ENCODE assay signal across 11 mouse cellular contexts in the genomic region with DNA sequence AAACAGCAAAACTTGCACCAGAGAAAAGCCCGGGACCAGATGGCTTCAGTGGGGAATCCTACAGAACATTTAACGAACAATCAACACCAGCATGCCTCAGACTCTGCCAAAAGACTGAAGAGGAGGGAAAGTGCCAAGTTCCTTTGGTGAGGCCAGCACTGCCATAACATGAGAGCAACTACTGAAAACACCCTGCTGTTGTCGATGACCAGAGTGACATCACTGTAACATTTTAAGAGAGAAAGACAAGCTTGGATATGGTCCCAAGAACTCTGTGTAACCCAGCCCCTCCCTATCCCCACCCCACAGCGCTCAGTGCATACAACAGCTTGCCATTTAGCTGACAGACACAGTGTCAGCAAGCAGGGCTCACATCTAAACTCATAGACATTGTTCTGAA. TPM values are rescaled to one million over a fixed set of nuclear protein-coding genes. Genes with fewer than 3 reads are reported as not detected.
DNase-seq lines count a peak whose midpoint lies in the region; ATAC-seq and TF ChIP-seq lines count a peak whose summit lies in the region.
"Had no signal": no experiment of that assay in that cellular context is flagged by ENCODE, and none has a peak within 500 bp of the region (broad histone marks: within the 10 kb centered on the region; RNA-seq: fewer than 3 reads in every experiment).

No protein-coding gene starts in this region.

- H3K27ac ChIP-seq in heart, adult 2 months, result no peak overlapping the region
- H3K27ac ChIP-seq: liver, embryonic 12.5 days had no signal

- 0 out of 2 replicates have a peak, but pooled peaks have one; percentile 6 for TF ChIP-seq EP300 in heart, adult 2 months (IDR thresholded peaks at IDR 0.05; ENCODE audit: insufficient read depth, low read depth, low read length)

- H3K4me1 ChIP-seq in heart, adult 2 months (ENCODE audit: control insufficient read depth, insufficient read depth, low read length), result peaks cover 5% of the 10 kb centered on the region
- H3K4me1 ChIP-seq: liver, embryonic 12.5 days had no signal

- WGBS in heart, adult 2 months, result 36% methylated on average over 4 of the region's 4 CpGs

- no peaks in the 10 kb centered on the region for H3K27me3 ChIP-seq in heart, adult 2 months (ENCODE audit: control insufficient read depth, insufficient read depth, low read length)
- H3K27me3 ChIP-seq: CH12.LX; liver, embryonic 12.5 days had no signal

- no peak for TF ChIP-seq POLR2A in heart, adult 2 months (IDR thresholded peaks at IDR 0.05; ENCODE audit: insufficient read depth, low read depth, low read length)

- no peak overlapping the region for H3K4me3 ChIP-seq in heart, adult 2 months
- H3K4me3 ChIP-seq: liver, embryonic 12.5 days had no signal

- no peak for TF ChIP-seq CTCF in heart, adult 2 months (IDR thresholded peaks at IDR 0.05)

- no peak overlapping the region for H3K9ac ChIP-seq in heart, adult 2 months (ENCODE audit: low read depth, low read length)
- H3K9ac ChIP-seq: liver, embryonic 12.5 days had no signal

- 0 out of 2 replicates have a peak, but pooled peaks cover 2% of the 10 kb centered on the region for H3K79me2 ChIP-seq in heart, adult 2 months (replicated peaks; ENCODE audit: control insufficient read depth, insufficient read depth, low read length)

- intact Hi-C loops in heart, adult 2 months (cut with DNase I), result no loop called here
- intact Hi-C loops in heart, postnatal 25 days (cut with DNase I), result no loop called here

- H3K36me3 ChIP-seq in heart, adult 2 months (ENCODE audit: control insufficient read depth, insufficient read depth, low read length), result peaks cover 23% of the 10 kb centered on the region

- no peak for ATAC-seq in granulocyte monocyte progenitor cell, adult 5-6 weeks (replicated peaks; ENCODE audit: poor library complexity, severe bottlenecking)
- ATAC-seq: liver, embryonic 12.5 days had no signal

- peak in 1 of 2 experiments; percentile 37 for DNase-seq in heart, adult 2 months
- DNase-seq in heart, postnatal 25 days (ENCODE audit: low spot score), result no peak
- DNase-seq in right cerebral cortex, postnatal 10 days (ENCODE audit: low spot score in 2 of 2), result peak; percentile 37
- no peak for DNase-seq in right cerebral cortex, postnatal 14 days
- peak; percentile 67 for DNase-seq in layer of hippocampus, adult 11-12 months (ENCODE audit: low spot score)
- DNase-seq in telencephalon, adult 2 months (ENCODE audit: low read depth, low spot score), result peak; percentile 36
- no peak for DNase-seq in kidney, postnatal 10 days
- DNase-seq: gastrocnemius, postnatal 14 days had no signal

RNA-seq across cellular contexts. Expression of gene Fbh1, which starts 11.7 kb away (rescaled TPM):
- total RNA-seq in heart, adult 2 months (2021), result 10 to 100 TPM; 68.0 to 70.4 TPM
- polyA plus RNA-seq in heart, adult 2 months (2012; rRNA removed), result 42.3 and 65.1 TPM in 2 replicates
- total RNA-seq in heart, postnatal 25 days (2021), result 10 to 100 TPM; 72.5 to 73.6 TPM
- 92.6 and 97.2 TPM in 2 replicates for total RNA-seq in granulocyte monocyte progenitor cell, adult 5-6 weeks (2014; fragmentation: Nextera tagmentation)
- 81.2 and 84.4 TPM in 2 replicates for total RNA-seq in granulocyte monocyte progenitor cell, adult 5-6 weeks (2017)

RNA-seq across cellular contexts. Expression of gene Ankrd16, which starts 12.0 kb away (rescaled TPM):
- total RNA-seq in heart, adult 2 months (2021), result 10 to 100 TPM; 16.6 TPM
- 27.9 and 30.6 TPM in 2 replicates for polyA plus RNA-seq in heart, adult 2 months (2012; rRNA removed)
- 10 to 100 TPM; 18.8 to 21.5 TPM for total RNA-seq in heart, postnatal 25 days (2021)
- total RNA-seq in granulocyte monocyte progenitor cell, adult 5-6 weeks (2014; fragmentation: Nextera tagmentation), result 44.3 and 76.9 TPM in 2 replicates
- total RNA-seq in granulocyte monocyte progenitor cell, adult 5-6 weeks (2017), result 24.0 and 36.5 TPM in 2 replicates

Comparison
In these comparisons a context has a peak if more than half of its experiments do, and no peak if none do; other contexts are left out.
1. DNase-seq: peak in right cerebral cortex, postnatal 10 days (2 of 2), layer of hippocampus, adult 11-12 months (single experiment) and telencephalon, adult 2 months (single experiment); none in heart, postnatal 25 days (single experiment), right cerebral cortex, postnatal 14 days (single experiment) and kidney, postnatal 10 days (single experiment).